Mouse (Mus musculus): ENCODE results near the gene Tk1.
"Not testable (repeated sequence)": the region's sequence is repeated elsewhere in the genome, so short reads cannot be mapped to it uniquely, and the experiment has no call there.

Tk1 gene

DNA sequence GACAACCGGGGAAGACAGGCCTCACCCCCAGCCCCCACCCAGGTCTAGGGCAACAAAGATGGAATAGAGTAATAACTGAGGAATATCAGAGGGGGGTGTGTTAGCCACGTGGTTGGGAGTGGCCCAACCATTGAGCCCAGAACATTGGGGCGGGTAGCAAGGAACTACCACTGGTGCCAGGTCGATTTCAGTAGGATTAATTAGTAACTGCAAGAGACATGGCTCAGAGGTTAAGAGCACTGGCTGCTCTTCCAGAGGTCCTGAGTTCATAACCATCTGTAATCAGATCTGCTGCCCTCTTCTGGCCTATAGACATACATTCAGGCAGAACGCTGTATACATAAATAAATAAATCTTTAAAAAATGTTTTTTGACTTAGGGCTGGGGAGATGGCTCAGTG, 20.7 kb upstream of the Tk1 start:
- DNase-seq, result no peak

DNA sequence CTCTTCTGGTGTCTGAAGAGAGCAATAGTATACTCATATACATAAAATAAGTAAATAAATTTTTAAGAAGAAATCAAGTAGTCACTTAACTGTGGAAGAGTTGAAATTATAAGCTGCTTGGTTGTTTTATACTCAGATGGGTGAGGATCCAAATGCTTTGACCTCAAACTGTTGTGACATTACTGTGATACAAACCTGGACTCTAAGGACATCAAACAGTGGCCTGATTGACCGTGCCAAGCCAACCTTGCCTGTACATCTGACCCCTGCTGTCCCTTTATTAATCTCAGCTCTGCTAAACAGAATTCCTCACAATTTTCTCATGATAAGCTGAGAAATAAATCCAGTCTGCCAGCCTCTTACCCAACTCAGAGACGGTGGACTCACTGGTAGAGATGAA, 19.8 kb upstream of the Tk1 start:
- no peak for DNase-seq

DNA sequence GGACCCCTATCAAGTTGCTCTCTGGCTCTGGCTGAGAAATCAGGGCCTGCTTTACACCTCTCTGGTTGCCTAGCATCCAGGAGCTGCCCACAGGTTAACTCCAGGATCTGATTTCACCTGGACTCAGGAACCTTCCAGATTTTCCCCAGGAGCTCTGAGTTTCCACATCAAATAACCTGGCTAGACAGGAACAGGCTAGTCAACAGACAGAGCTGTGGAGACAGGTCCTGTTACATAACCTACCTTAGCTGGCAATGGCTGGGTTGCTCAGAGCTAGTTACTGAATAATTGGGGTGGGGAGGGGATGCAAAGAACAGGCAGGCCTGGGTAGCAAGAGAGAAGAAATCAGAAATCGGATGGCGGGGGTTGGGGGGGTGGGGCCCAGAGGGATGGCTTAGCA, 19.1 kb upstream of the Tk1 start:
- no peak for DNase-seq

DNA sequence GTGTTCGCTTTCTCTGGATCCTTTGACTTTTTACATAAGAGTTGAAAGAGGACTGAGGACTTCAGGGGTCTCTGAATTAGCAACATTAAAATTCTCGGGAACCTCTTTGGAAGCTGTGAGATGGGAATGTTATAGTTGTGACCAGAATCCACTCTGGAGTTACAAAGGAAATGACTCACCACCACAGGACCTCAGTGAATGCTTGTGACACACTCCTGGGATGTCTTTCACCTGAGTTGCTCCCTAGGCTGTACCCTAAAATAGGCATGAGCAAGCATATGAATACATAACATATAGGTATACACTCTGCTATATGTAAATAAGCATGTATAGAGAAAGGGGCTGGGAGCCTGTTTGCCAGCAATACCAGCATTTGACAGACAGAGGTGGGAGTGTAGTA, 17.5 kb upstream of the Tk1 start:
- DNase-seq, result no peak

DNA sequence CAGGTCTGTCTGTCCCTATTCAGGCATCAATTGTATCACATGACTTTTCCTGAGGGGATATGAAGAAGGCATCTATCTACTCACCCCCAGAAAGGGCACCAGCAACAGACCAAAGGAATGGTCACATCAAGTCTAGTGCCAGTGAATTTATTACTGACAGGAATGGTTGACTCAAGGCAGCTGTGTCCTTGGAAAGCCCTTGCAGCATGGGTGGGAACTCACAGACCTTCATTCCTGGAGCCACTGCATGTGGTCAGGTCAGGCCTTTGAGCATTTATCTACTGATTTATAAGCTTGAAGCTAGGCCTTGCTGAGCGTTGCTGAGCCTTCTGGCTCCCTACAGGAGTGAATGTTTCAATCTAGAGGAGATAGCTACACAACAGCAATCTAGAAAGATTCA, 15.0 kb upstream of the Tk1 start:
- no peak for DNase-seq

DNA sequence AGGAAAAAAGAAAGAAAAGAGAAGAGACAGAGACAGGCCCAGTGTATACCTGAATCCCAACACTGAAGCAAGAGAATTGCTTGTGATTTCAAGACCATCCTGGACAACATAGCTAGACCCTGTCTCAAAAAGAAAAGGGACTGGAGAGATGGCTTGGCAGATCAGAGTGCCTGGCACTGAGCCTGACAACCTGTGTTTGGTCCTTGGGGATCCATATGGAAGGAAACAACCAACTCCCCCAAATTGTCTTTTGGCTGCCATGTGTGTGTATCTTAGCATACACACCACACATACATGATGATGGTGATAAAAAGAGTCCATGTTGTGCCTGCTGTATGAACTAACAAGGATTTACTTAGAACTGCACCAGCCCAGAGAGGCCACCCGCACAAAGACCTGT, 13.1 kb upstream of the Tk1 start:
- DNase-seq, result no peak

DNA sequence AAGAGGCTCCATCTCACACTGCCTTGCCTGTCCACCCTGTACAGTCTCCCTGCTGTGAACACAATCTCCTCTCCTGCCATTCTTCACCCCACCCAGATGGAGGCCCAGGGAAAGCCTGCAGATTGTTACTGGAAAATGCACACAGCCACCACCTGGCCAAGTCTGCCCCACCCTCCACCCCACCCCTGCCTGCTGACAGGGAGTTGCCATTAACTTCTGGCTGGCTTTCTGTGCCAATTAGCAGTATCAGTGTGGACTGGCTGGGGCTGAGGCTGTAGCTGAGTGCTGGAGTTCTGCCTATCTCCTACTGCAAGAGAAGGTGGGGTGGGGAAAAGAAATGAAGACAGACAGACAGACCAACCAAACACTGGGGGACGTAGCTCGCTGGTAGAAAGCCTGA, 12.7 kb upstream of the Tk1 start:
- DNase-seq, result no peak

DNA sequence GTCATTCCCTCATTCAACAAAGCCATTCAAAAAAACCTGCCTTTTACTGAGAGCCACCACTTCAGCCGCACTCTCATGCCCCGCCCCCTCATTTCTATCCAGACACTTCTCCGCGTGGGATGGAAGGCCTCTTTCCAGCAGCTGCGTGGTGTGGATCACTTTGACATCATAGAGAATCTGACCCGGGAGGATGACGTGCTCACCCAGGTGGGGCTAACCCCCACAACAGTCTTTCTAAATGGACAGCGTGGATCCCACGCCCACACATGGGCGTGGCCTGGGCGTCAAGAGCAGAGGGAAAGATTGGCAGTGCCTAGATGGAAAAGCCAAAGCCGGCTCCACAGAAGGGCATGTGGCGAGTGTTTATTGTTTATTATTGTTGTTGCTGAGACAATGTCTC, 10.4 kb upstream of the Tk1 start:
- DNase-seq, result no peak

DNA sequence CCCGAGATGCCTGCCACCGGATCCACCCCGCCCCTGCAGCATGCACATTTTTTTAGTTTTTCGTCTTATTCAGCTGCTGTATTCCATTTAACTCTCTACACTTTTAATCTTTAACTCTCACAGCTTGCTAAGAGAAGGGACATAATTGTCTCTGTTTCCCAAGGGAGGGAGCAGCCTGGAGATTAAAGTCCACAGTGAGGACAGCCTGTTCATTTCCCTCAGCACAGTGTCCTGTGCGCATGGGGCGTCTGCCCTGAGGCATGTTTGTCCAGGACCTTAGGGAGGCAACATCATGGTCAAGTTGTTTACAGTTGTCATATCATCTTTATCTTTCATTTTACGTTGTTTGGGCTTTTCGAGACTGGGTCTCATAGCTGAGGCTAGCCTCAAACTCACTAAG, 8.2 kb upstream of the Tk1 start:
- DNase-seq, result no peak

DNA sequence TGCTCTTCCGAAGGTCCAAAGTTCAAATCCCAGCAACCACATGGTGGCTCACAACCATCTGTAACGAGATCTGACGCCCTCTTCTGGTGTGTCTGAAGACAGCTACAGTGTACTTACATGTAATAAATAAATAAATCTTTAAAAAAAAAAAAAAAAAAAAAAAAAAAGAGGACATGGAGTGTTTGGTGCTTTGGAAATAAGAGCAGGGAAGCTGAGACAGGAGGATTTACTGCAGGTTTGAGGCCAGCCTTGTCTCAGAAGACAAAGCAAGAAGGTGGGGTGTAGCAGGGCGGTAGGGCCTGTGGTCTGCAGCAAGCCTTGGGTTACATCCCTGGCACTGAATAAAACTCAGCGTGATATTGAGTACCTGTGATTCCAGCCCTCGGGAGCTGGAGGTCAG, 7.6 kb upstream of the Tk1 start:
- not testable (repeated sequence) for DNase-seq

DNA sequence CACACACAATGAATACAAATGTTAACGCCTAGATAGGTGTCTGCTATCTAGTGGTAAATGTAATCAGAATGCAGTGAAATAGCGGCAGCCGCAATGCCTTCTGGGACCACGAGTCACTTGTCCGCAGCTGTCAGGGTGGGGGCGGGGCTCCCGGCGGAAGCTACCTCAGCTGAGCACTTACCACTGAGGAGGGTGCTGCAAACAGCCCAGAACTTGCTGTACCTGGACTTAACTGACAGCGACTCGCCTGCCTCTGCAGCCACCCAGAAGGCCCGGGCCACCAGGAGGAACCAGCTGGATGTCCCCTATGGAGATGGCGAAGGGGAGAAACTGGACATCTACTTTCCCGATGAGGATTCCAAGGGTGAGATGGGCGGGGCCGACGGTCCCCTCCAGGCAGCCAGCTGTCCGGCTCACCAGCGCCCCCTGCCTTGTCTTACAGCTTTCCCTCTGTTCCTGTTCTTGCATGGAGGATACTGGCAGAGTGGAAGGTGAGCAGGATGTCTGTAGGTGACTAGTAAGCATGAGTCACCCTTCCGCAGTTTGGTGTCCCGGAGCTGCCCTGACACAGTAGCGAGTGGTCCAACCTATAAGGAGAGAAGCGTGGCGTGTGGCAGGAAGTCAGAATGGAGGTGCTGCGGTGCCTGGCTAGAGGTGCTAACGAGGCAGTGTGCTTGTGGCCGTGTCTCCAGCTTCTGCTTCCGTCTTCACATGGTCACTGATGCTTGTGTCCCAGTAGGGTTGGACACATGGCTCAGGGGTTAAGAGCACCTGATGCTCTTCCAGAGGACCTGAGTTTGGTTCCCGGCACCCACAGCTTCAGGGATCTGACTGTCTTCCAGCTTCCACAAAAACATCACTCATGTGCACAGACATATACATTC, 6.4 kb upstream of the Tk1 start:
- DNase-seq, result peak; percentile 95

DNA sequence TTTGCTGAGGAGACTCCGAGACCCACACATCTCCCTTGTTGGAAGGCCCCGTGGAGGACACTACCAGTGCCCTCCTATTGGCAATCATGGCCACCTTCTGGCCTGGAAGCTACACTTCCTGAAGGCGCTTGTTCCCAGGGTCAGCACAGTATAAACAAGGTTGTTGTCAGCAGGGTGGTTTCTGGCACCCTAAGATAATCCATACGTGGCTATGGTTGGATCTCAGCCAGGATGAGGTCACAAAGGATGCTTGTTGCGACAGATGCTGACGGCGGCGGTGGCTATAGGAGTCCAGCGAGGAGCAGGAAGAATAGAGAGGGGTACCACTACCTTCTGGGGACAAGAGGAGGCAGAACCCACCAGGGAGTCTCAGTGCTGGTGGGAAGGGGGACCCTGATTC, 4.5 kb upstream of the Tk1 start:
- no peak for DNase-seq

DNA sequence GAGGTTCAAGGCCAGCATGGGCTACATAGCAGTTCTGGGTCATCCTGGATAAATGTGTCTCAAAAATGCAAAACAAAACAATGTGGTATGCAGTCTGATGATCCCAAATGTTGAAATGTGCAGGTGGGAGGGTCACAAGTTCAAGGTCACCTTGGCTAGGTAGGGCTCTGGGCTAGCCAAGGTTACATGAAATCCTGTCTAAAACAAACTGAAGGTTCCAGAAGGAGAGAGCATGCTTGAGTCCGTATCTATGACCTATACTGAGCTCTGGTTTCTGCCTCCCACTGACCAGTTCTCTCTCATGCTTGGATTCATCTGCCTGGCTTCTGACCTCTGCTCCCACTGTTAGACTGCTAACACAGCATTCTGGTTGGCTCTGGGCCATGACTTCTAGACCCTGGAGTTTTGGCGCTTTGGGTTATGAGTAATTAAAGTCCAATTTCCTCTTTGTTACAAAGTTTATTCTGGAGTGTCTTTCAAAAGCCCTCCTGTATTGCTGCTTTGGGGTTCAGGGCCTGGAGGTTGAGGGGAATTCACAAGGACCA, 3.9 kb upstream of the Tk1 start:
- no peak for DNase-seq

DNA sequence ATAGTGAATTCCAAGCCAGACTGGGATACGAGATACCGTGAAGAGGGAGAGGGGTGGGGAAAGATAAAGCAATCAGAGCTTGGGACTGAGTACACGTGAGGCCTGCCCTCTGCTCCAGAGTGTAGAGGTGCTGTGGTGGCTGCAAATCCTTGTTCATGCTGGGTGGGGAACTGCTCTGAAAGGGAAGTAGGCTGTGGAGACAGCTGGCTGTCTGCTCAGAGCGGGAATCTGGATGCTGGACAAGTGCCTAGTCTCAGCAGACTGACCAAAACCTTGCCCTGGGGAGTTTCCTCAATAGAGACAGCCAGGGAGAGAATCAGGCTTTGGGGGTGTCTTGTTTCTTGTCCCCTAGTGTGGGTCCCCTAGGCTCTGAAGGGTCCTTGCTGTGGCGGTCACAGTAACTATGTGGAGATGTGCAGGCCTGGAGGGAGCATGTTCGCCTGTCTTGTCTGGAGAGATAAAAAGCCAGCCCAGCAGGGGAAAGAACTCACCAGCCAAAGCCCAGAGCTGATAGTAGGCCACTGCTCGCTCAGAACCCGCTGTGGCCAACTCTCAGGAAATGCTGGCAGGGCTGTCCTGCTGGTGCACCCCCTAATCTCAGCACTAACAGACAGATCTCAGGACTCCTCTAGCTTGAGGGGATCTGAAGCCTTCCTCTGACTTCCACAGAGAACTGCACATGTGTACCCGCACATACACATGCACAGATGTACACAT, 3.2 kb upstream of the Tk1 start:
- no peak for DNase-seq

DNA sequence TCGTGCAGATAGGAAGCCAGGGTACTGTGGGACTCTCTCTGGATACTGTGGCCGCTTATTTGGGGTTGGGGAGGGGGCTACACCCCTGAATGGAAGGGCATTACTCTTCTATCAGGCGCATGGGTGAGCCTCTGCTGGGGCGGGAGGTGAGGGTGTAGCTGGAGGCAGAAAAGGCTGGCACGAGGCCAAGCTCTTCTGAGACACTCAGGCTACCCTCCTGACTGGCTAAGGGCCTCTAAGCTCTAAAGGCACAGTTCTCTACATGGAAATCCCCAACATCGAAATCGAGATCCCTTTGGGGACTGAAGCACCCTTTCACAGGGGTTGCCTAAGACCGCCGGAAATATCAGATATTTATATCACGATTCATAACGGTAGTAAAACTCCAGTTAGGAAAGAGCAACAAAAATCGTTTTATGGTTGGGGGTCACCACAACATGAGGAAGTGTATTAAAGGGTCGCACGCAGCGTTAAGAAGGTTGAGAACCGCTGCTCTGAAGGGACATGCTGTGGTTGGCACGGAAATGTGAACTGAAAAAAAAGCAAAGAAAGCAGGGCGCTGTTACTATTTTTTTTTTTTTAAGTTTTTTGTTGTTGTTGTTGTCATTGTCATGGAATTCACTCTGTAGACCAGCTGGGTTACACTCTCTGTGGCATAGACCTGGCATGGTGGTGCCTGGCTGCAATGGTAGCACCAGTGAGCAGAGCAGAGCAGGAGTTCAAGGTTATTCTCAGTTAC, 2.4 kb upstream of the Tk1 start:
- DNase-seq, result peak; percentile 62

DNA sequence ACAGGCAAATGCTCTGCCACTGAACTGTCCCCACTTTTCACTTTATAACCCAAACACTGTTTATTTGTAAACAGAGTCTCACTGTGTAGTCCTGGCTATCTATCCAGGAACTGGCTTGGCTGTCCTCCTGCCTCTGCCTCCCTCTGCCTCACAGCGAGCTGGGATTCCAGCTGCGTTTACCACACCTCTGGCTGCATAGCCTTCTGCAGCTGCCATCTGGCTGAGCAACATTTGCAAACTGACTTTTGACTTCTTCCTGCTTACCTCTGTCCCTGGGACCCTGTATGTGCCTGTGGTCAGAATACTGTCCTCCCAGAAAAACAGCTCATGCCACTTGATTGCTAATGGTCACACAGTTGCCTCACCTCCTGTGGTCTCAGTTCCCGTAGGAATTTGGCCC, 1.5 kb upstream of the Tk1 start:
- peak; percentile 48 for DNase-seq

DNA sequence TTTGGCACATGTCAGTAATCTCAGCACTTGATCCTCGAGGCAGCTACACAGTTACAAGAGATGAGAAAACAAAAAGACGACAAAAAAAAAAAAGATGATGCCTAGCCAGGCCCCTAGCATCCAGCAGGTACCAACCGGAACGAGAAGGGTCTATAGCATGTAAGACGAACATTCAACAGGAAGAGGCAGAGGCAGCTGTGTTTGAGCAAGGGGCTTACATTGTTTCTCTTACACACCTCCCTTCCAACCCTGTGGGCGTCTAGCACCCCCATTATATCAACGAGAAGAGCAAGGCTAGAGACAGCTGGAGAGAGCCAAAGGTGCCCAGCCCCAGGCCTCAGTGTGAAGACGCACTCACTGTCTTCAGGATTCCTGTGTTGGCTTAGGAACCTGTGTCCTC, 1.0 kb upstream of the Tk1 start:
- peak; percentile 36 for DNase-seq

DNA sequence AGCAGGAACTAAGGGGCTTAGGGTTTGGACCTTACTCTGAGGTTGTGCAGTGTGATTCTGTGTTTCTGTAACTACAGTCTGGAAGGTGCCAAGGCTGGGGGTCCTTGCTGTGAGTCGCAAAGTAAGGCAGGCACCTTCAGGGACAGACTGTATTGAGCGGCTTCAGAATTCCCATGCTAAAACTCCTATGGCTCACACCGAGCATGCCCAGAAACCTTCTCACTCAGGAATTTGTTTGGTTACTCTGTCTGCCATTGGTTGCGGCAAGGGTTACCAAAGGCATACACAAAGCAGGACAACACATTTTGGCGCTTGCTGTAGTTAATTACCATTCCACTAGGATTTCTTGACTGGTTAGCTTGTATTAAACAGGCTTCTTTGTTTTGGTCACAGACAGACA, 272 bp upstream of the Tk1 start:
- DNase-seq, result no peak

DNA sequence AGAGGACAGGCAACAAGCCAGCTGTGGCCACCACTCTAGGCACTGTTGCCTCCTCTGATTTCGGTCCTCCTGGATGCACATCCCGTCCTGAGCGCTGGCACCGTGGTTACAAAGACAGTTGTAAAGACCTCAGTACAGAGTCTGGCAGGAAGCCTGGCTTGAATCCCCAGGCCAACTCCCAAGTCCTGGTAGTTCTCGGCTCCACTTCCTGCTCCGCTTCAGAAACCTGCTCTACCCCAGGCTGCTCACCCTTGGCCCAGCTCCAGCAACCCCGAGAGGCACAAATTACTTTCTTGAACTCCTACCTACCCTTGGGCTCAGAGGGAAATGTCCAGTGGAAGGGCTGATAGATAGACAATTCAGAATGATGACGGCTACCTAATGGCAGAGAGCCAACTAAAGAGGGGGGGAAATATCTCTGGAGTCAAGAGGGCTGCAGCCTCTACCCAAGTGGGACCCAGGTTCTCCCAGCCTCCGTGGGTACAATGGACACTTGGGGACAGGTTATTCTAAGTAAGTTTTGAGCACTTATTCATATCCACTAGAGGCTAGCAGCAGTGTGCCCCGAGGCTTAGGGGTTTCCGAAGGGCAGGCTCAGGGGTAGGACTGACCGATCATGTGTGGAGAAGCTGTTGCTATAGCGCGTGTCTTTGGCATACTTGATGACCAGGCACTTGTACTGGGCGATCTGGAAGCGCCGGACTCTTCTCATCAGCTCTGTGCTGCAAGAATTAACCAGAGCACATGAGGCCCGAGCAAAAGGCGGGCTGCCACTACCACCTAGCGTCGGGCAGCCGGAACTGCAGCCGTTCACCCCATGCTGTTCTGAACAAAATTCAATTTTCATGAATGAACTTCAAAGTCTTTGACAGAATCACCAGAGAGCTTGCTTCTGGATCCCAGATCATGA, 1.6 kb downstream of the Tk1 start:
- peak; percentile 84 for DNase-seq

DNA sequence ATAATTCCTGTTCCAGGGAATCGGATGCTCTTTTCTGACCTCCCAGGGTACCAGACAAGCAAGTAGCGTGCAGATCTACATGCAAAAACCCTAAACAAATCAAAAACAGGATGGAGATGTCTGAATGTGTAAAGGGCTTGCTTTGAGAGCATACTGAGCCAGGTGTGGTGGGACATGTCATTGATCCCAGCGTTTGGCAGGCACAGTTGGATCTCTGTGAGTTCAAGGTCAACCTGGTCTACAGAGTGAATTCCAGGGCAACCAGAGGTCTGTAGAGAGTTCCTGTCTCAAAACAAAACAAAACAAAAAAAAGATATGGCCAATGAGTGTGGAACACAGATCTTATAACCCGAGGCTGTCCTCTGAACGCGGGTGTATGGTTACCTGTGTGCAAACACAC, 2.5 kb downstream of the Tk1 start:
- no peak for DNase-seq

DNA sequence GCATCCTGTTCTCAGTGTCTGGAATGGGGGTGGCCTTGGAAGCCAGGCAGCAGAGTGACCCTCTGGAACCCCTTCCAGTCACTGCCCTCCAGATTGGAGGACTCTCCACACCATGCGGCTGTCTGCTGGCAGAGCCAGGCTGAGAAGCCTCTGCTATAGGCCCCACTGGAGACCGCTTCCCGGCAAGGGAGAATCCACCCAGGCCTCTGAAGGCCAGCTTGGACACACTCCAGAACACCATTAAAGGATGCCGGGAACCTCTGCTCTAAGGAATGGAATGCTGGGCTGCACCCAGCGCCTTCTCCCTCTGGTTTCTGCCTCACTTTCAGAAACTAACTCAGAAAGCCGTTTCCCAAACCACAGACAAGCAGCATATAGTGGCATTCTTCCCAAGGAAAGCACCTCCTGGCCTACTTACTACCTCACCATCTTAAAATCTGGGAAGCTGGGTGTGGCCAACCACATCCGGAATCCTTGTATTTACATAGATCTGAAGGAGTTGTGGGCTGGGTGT, 3.1 kb downstream of the Tk1 start:
- DNase-seq, result no peak

DNA sequence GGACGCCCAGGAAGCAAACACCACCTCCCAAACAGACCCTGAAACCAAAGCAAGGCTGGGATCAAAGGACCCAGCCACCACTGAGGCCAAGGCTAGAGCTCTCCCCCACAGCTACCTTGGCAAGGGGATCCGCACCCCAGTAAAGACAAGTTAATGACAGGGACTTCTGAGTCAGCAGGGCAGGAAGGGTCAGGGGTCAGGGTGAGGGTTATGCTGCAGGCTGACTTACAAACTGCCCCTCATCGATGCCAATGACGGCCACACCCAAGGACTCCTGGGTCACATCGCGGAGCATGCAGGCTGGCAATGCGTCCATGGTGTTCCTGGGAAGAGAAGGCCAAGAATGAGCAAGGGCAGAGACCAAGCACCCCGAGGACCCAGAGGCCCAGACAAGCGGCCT, 4.0 kb downstream of the Tk1 start:
- no peak for DNase-seq

All from thymus, postnatal 25 days (tissue).